Mouse (Mus musculus) MEL (cell line): ENCODE data around the gene Atp11b. TPM values are rescaled to one million over a fixed set of nuclear protein-coding genes. Genes with fewer than 3 reads are reported as not detected.

Source experiments
- DNase-seq: peaks from one replicate; pipeline ENCODE4 v3.0.0; 2011; ENCODE audit warnings: low read depth, low spot score
- H3K27ac ChIP-seq: 2 replicates; pipeline ENCODE4 v1.5.1; 2012; ENCODE audit warnings: low read depth, mild to moderate bottlenecking, control low read depth, low read length, moderate library complexity; ENCODE audit not compliant: control insufficient read depth
- H3K27me3 ChIP-seq, 2 experiments: fragments of 150-350 bp in 1 of 2; sonication (generic) in 1 of 2; 2 replicates each; pipeline ENCODE4 v1.6.1; 2012; ENCODE audit warnings: low read length in 2 of 2, mild to moderate bottlenecking in 2 of 2, improper control_type of control experiment in 1 of 2, moderate library complexity in 1 of 2; ENCODE audit not compliant: insufficient read depth in 2 of 2, control insufficient read depth in 1 of 2
- H3K36me3 ChIP-seq, 2 experiments: 2 replicates each; pipeline ENCODE4 v1.6.1; 2012 to 2014; ENCODE audit warnings: low read length in 2 of 2, improper control_type of control experiment in 1 of 2, inconsistent platforms in 1 of 2, mild to moderate bottlenecking in 1 of 2; ENCODE audit not compliant: insufficient read depth in 2 of 2, control insufficient read depth in 1 of 2
- H3K4me1 ChIP-seq, 2 experiments: fragments of 150-350 bp in 1 of 2; sonication (generic) in 1 of 2; 2 replicates each; pipeline ENCODE4 v1.6.1; 2012; ENCODE audit warnings: low read length in 2 of 2, improper control_type of control experiment in 1 of 2, mild to moderate bottlenecking in 1 of 2; ENCODE audit not compliant: insufficient read depth in 2 of 2, control insufficient read depth in 1 of 2
- H3K4me3 ChIP-seq, 2 experiments: fragments of 150-350 bp in 1 of 2; sonication (generic) in 1 of 2; 2 replicates each; pipeline ENCODE4 v1.5.1; 2012; ENCODE audit warnings: low read depth in 2 of 2, low read length in 2 of 2, mild to moderate bottlenecking in 2 of 2, moderate library complexity in 2 of 2, control low read depth in 1 of 2, improper control_type of control experiment in 1 of 2; ENCODE audit not compliant: control insufficient read depth in 1 of 2, insufficient read depth in 1 of 2
- H3K79me2 ChIP-seq: 2 replicates; pipeline ENCODE4 v1.6.1; 2012; ENCODE audit warnings: mild to moderate bottlenecking, low read length, moderate library complexity; ENCODE audit not compliant: control insufficient read depth, poor library complexity, insufficient read depth
- H3K9ac ChIP-seq: 2 replicates; pipeline ENCODE4 v1.6.1; 2012; ENCODE audit warnings: low read depth, mild to moderate bottlenecking, control low read depth, low read length, moderate library complexity; ENCODE audit not compliant: control insufficient read depth, poor library complexity, severe bottlenecking
- H3K9me3 ChIP-seq: fragments of 150-350 bp; sonication (generic); replicated peaks from 2 replicates; pipeline ENCODE4 v1.6.1; 2012; ENCODE audit warnings: mild to moderate bottlenecking, low read length, improper control_type of control experiment, moderate library complexity; ENCODE audit not compliant: insufficient read depth
- CHD1 ChIP-seq: IDR thresholded peaks from 2 replicates; pipeline ENCODE4 v1.6.1; 2012; ENCODE audit warnings: low read depth, mild to moderate bottlenecking, inconsistent platforms, low read length, improper control_type of control experiment
- ELF1 ChIP-seq: IDR thresholded peaks from 2 replicates; pipeline ENCODE4 v1.6.1; 2014; ENCODE audit warnings: low read depth, mild to moderate bottlenecking, inconsistent platforms, low read length, improper control_type of control experiment, moderate library complexity
- EP300 ChIP-seq, 2 experiments: IDR thresholded peaks; 2 replicates each; pipeline ENCODE4 v1.6.1; 2011; ENCODE audit warnings: improper control_type of control experiment in 2 of 2, low read length in 2 of 2, low read depth in 1 of 2, mild to moderate bottlenecking in 1 of 2
- ETS1 ChIP-seq: IDR thresholded peaks from 2 replicates; pipeline ENCODE4 v1.6.1; 2012; ENCODE audit warnings: low read depth, mild to moderate bottlenecking, inconsistent platforms, low read length, improper control_type of control experiment, moderate library complexity
- GATA1 ChIP-seq: IDR thresholded peaks from 2 replicates; pipeline ENCODE4 v1.6.1; 2011; ENCODE audit warnings: low read depth, low read length, improper control_type of control experiment
- JUND ChIP-seq: IDR thresholded peaks from 2 replicates; pipeline ENCODE4 v1.6.1; 2011; ENCODE audit warnings: low read depth, mild to moderate bottlenecking, improper control_type of control experiment, low read length
- KAT2A ChIP-seq: conservative IDR thresholded peaks from 2 replicates; pipeline ENCODE4 v1.6.1; 2012; ENCODE audit warnings: low read depth, low read length, improper control_type of control experiment, inconsistent platforms
- MAFK ChIP-seq: IDR thresholded peaks from 2 replicates; pipeline ENCODE4 v1.6.1; 2011; ENCODE audit warnings: low read depth, mild to moderate bottlenecking, low read length, improper control_type of control experiment, borderline replicate concordance
- MAX ChIP-seq: IDR thresholded peaks from 2 replicates; pipeline ENCODE4 v1.6.1; 2011; ENCODE audit warnings: low read length, improper control_type of control experiment
- MXI1 ChIP-seq: IDR thresholded peaks from 2 replicates; pipeline ENCODE4 v1.6.1; 2011; ENCODE audit warnings: mild to moderate bottlenecking, low read depth, low read length, improper control_type of control experiment
- MYB ChIP-seq: IDR thresholded peaks from 2 replicates; pipeline ENCODE4 v1.6.1; 2011; ENCODE audit warnings: mild to moderate bottlenecking, low read depth, low read length, improper control_type of control experiment
- NELFE ChIP-seq: IDR thresholded peaks from 2 replicates; pipeline ENCODE4 v1.6.1; 2011; ENCODE audit warnings: low read depth, low read length, improper control_type of control experiment
- NRF1 ChIP-seq: IDR thresholded peaks from 2 replicates; pipeline ENCODE4 v1.6.1; 2014; ENCODE audit warnings: low read depth, mild to moderate bottlenecking, inconsistent platforms, low read length, improper control_type of control experiment, moderate library complexity; ENCODE audit not compliant: poor library complexity, insufficient read depth, severe bottlenecking
- POLR2A ChIP-seq, 2 experiments: IDR thresholded peaks; 2 replicates each; pipeline ENCODE4 v1.6.1; 2011 to 2012; ENCODE audit warnings: low read length in 2 of 2, mild to moderate bottlenecking in 2 of 2, control low read depth in 1 of 2, improper control_type of control experiment in 1 of 2, low read depth in 1 of 2, moderate library complexity in 1 of 2; ENCODE audit not compliant: control insufficient read depth in 1 of 2, insufficient read depth in 1 of 2, poor library complexity in 1 of 2
- POLR2AphosphoS2 ChIP-seq: IDR thresholded peaks from 2 replicates; pipeline ENCODE4 v1.6.1; 2011; ENCODE audit warnings: low read length, improper control_type of control experiment
- POLR2AphosphoS5 ChIP-seq: IDR thresholded peaks from 2 replicates; pipeline ENCODE4 v1.6.1; 2012; ENCODE audit warnings: low read depth, borderline replicate concordance, mild to moderate bottlenecking, inconsistent platforms, low read length, moderate library complexity, mixed read lengths
- RAD21 ChIP-seq: IDR thresholded peaks from 2 replicates; pipeline ENCODE4 v1.6.1; 2011; ENCODE audit warnings: mild to moderate bottlenecking, low read depth, low read length, improper control_type of control experiment
- SIN3A ChIP-seq: IDR thresholded peaks from 2 replicates; pipeline ENCODE4 v1.6.1; 2012; ENCODE audit warnings: low read length, improper control_type of control experiment, inconsistent platforms
- SMC3 ChIP-seq: IDR thresholded peaks from 2 replicates; pipeline ENCODE4 v1.6.1; 2011; ENCODE audit warnings: low read depth, low read length, improper control_type of control experiment
- UBTF ChIP-seq: IDR thresholded peaks from 2 replicates; pipeline ENCODE4 v1.6.1; 2012; ENCODE audit warnings: low read depth, mild to moderate bottlenecking, inconsistent platforms, low read length, improper control_type of control experiment, moderate library complexity, borderline replicate concordance; ENCODE audit not compliant: insufficient read depth
- USF1 ChIP-seq: IDR thresholded peaks from 2 replicates; pipeline ENCODE4 v1.6.1; 2014; ENCODE audit warnings: low read depth, mild to moderate bottlenecking, inconsistent platforms, low read length, improper control_type of control experiment, moderate library complexity
- ZNF384 ChIP-seq: IDR thresholded peaks from 2 replicates; pipeline ENCODE4 v1.6.1; 2012; ENCODE audit warnings: low read depth, mild to moderate bottlenecking, inconsistent platforms, low read length, improper control_type of control experiment
- polyA plus RNA-seq, 2 experiments: library from polyadenylated mRNA; stranded (reverse) in 1 of 2; unstranded in 1 of 2; fragments of >175 nt in 1 of 2; fragments of >200 nt in 1 of 2; gene quantifications; 2 replicates each; pipeline versions ENCODE4 v1.2.1 to v1.2.4; 2012; ENCODE audit warnings: low replicate concordance in 2 of 2, low read depth in 1 of 2; ENCODE audit not compliant: insufficient read length in 2 of 2, insufficient read depth in 1 of 2, missing spikeins in 1 of 2
- total RNA-seq: library from RNA; depleted of rRNA; stranded (reverse); fragments of 300-350 nt; gene quantifications from 2 replicates; pipeline ENCODE4 v1.2.3, GENCODE M21; 2012

Atp11b gene
- total and polyA plus RNA-seq, 3 experiments: 25.9 to 57.9 (median 52.3) TPM

- Histone ChIP-seq H3K9me3 (no peaks in the 10 kb centered on the region), H3K36me3 (peaks cover 0 to 37% of the 10 kb centered on the region in 2 experiments; a peak in 3 of 4 replicates), H3K4me1 (peaks cover 5 to 31% of the 10 kb centered on the region in 2 experiments), H3K27me3 (no peaks in the 10 kb centered on the region), H3K79me2 (peaks cover 42% of the 10 kb centered on the region), H3K9ac (no peak overlapping the region), H3K4me3 (no peak overlapping the region), H3K27ac (no peak overlapping the region)
- TF ChIP-seq NELFE (no peak), ZNF384 (no peak), POLR2AphosphoS5 (no peak), MAX (no peak), USF1 (no peak), NRF1 (no peak), MYB (no peak)
- no peak for DNase-seq
Measured at GRCm38 (mm10) chr3:35762735-35763134, 8.8 kb downstream of the Atp11b start.

DNA sequence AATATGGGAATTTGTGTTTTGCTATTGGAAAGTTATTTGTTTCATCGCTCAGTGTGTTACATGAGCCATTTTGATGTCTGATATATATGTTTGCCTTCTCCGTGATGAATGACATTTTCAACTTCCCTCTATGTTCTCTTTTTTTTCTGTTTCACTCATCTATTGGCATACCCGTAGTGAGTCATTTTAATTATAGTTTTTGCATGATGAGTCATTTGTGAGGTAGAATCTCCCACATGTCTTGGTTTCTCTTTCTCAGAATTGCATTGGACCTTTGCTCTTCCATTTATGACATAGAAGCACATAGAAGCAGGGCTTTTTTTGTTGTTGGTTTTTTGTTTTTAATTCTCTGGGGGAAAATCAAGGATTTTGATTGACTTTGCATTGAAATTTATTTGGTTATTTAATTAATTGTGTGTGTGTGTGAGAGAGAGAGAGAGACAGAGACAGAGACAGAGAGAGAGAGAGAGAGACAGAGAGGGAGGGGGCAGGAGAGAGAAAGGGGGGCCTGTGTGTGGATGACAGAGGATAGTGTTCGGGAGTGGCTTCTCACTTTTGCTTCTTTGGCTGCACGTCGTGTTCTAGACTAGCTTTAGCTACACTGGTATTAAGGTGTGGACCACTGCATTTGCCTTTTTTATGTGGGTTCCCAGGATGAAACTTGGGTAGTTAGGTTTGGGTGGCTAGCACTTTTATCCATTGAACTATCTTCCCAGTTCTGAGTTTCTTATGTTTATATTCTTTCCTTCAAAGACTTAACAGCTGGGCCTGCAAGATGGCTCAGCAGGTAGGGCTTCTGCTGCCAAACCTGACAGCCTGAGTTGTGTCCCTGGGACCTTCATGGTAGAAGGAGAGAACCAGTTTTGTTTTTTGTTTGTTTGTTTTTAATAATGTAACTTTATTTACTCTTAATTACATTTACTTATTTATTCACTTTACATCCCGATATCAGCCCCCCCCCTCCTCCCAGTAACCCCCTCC is 11.0 kb downstream of the Atp11b start:
- Histone ChIP-seq H3K27ac (peak overlapping the region; percentile 54), H3K27me3 (no peaks in the 10 kb centered on the region), H3K36me3 (peaks cover 0 to 30% of the 10 kb centered on the region in 2 experiments; a peak in 3 of 4 replicates), H3K9ac (peak overlapping the region; percentile 14; the same call in 1 of the 2 replicates), H3K4me1 (peaks cover 2 to 25% of the 10 kb centered on the region in 2 experiments), H3K9me3 (no peaks in the 10 kb centered on the region), H3K79me2 (peaks cover 32% of the 10 kb centered on the region), H3K4me3 (peak overlapping the region in 1 of 2 experiments; percentile 50; a peak in 2 of 4 replicates)
- peak; percentile 70 for DNase-seq
- TF ChIP-seq MXI1: 0 out of 2 replicates have a peak, but pooled peaks have one; percentile 30
- 0 out of 2 replicates have a peak, but pooled peaks have one; percentile 20 for TF ChIP-seq CHD1
- TF ChIP-seq POLR2AphosphoS2: no peak
- TF ChIP-seq SIN3A: peak; percentile 20; the same call in 1 of the 2 replicates
- no peak for TF ChIP-seq SMC3
- no peak for TF ChIP-seq GATA1
- TF ChIP-seq EP300 (IDR thresholded peaks at IDR 0.05; ENCODE audit: low read depth in 1 of 2, low read length in 2 of 2): peak in 1 of 2 experiments; percentile 60; a peak in 2 of 4 replicates
- peak; percentile 77 for TF ChIP-seq ZNF384
- no peak for TF ChIP-seq ELF1
- peak; percentile 82 for TF ChIP-seq ETS1
- peak; percentile 84 for TF ChIP-seq JUND
- no peak for TF ChIP-seq POLR2A (IDR thresholded peaks at IDR 0.05; ENCODE audit: control insufficient read depth in 1 of 2, insufficient read depth in 1 of 2, low read depth in 1 of 2, low read length in 2 of 2, poor library complexity in 1 of 2)
- TF ChIP-seq NRF1: no peak
- no peak for TF ChIP-seq UBTF
- no peak for TF ChIP-seq RAD21
- no peak for TF ChIP-seq MAFK
- TF ChIP-seq KAT2A: no peak
